Mouse (Mus musculus): ENCODE measurements at regions not wholly inside any gene's neighbourhood (a gene's known extent, or its start where the extent isn't known, plus 50 kb on each side); places are given as distances from the start of the nearest gene placed in this dataset.

DNA sequence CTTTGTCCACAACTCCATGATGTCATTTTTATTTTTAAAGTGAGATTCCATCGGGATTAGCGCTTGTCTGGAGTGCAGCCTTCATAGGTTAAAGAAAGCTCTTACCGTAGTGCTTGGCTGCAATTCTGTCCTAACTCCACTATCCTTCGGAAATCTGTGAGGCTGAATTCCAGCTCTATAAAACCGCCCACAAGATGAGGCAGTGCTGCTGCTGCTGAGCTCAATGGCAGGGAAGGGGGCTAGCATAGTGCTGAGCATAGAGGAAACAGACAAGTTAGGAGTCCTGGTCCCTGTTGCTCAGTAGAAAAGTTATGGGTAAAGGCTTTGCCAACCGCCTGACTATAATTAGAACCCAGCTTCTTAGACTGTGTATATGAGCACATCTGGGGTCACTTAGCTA lies 163.5 kb downstream of the Maf start:
- ATAC-seq, result no peak

DNA sequence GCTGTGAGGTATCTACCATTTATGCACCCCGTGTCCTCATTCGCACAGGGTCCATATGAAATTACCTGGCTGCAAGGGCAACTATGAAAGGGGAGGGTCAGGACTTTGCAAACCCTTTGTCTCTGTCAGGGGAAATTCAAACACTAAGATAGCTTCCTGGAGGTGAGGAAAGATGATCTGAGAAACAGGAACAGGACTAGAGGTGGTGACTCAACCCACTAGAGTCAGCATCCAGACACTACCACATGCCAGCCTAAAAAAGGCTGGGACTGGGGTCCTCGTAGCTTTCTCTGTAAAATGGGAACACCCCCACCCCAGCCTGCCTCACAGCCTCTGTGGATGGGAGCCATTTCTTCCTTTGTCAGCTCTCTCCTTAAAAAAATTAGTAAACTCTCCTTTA lies 164.7 kb downstream of the Maf start:
- no peak for ATAC-seq

DNA sequence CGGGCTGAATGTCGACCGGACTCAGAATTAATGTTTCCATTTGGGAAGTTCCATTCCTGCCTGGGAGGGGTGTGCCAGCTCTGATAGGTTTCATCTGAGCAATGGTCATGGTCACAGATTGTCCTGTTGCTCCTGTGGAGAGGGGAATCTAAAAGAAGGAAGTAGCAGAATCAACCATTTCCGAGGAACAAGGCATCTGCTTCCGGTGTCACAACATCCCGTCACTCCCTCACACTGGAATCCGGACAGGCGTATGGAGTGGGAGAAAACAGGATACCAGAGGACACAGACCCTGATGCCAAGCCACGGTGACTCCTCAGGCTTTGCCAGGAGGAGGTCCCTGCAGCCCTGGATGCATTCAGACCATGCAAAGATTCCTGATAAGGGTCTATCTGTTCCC lies 168.0 kb downstream of the Maf start:
- no peak for ATAC-seq

DNA sequence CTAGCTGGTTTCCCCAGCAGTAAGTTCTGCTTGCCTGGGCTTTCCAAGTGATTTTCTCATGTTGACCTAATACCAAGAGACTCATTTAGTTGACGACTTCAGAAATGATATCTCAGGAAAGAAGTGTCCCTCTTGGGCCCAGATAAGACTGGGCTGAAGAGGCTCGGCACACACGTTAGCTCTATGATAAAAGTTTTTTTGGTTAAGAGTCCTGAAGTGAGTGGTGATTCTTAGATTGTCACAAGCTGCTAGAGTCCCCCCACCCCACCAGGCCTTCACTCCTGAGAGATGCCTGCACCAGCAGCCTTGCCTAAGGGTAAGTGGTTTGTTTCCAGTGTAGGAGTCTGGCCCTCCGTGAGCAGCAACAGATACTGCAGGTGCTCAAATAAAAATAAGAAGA lies 169.4 kb downstream of the Maf start:
- ATAC-seq, result no peak

DNA sequence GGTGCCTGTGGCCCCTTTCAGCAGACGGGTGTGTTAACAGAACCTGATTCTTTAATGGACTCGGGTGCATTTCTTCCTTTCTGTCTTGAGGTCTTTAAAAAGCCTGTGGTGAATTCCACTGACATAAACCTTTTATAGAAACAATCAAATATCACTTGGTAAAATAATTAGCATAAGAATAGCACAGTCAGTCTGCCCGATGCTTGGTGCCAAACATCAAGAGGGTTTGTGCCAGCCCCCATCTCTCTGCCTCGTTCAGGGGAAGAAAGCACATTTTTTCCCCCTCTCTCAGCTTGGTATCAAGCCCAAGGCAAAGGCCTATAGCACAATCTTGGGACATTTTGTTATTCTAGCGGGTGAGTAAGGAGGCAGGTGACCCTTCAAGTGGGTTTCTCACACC lies 169.8 kb downstream of the Maf start:
- ATAC-seq, result no peak

DNA sequence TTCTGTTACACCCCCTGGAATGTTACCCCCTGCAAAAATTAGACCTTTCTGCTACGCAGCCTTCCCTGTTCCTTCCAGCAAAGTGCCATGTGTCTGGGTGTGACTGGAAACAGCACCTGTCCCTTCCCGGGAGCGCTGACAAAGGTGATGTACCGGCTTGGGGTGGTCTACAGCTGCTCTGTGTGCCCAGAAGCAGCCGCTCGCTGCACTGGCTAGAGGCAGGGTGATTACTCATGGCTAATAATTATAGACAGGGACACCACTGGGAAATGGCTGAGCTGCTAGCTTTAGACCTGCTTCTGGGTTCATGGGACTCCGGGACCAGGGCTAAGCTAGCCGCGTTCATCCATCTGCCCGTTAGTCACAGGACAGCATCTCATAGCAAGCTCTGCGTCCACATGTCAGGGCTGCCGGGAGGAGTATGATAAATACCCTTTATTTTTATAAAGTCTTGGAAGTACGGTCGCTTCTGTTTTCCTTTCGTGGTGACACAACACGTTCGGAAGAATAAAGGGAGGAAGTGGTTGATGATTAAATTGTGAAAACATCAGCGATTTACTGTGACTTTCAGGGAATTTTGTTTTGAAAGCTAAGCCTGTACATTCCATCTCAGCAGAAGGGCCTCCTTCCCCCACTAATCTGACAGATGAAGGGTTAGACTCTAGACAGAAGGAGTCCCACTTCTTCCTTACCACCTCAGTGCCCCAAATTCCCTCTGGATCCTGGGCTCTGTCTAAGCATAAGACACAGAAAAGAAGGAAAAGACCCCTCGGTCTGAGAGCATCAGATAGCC lies 170.8 kb downstream of the Maf start:
- ATAC-seq, result no peak

DNA sequence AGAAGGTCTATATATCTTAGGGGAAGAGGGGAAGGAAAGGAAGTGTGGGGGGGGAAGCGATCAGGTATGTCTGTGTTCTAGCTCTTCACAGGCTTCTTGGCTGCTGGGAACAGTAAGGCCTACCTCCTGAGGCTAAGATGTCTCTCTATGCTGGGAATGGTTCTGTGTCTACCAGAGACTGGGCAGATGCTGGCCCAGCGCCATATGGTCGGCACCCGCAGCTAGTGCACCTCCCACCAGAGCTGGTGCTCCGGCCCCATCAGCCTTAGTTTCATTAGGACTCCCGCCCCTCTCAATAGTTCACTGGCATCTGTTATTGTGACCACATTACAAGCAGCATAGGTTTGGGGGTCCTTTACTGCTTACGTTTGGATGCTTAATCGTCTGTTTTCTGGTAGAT lies 171.6 kb downstream of the Maf start:
- ATAC-seq, result no peak

DNA sequence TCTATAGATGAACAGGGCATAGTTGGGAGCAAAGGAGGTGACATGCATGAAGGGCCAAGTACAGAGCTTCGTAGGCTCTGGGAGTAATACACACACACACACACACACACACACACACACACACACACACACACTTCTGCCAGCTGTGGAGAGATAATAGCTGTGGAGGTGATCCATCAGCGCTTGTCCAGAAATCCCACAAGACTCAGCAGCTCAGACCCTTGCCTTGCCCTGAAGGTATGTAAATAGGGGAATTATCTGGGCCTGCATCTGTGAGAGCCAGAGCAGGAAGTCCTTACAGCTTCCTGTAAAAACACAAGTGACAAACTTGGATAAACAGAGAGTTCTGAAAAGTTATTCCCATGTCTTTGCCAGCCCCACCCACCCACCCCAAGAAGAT lies 173.6 kb downstream of the Maf start:
- ATAC-seq, result no peak

DNA sequence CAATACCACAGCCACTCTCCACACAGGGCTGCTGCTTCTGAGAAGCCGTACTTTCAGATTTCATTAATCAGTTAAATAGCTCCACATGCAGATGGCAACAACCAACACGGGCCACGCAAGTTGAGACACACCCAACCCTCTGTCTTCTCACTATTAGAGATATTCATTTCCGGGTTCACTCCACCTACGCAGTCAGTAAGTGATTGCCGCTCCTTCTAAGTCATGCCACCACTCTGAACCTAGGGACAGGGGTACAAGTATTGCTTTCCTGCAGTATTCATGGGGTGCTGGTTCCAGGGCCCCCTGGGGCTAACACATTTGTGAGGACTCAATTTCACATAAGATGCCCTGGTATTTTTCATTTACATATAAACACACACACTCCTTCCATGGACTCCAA lies 176.3 kb downstream of the Maf start:
- peak; percentile 67 for ATAC-seq

DNA sequence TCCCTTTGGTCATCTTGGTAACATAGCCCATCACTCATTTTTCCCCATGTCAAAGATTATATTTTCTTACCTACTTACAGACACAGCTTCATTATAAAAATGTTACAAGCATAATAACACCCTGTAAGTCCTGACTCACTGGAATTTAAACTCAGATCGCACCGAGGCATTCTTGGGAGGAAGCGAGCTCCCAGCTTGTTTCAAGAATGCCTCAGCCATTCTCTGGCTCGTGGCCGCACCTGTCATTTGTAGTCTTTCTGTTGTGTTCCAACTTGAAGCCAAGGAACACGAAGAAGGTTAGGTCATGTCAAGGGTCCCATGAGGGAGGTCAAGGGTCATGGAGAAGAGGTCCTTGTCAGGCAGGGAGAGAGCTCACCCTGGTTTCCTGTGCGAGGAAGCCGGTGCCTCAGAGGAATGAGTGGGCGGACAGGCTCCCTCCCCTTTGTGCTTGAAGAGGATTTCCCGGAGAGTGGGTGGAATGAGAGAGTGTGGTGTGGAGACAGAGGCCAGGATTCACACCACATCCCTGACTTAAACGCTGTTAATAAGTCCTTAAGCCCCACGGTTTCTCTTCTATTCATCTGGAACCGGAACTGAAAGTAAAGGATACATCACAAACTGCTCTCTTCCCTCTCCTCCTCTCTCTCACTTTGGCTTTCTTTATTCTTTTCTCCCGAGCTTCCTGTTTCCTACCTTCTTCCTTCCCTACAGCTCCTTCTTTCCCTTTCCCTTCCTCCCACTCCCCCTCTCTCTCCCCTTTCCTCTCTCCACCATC lies 177.8 kb downstream of the Maf start:
- ATAC-seq, result peak; percentile 59

DNA sequence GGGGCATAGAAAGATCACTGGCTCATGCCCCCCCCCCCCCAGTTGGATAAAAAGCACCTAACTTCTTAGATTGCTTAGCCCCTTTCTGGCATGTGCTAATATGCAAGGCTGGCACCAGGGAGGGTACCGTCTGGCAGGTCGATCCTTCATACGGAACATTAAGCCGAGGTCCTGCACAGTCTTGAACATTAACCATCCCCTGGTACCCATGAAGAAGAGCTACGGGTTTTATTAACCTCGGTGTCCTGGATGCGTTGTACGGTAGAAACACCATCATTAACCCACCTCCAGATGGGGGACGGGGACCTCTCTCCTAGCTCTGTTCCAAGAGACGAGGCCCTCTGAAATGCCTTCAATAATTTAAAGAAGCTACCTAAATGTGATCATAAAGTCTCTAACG lies 178.7 kb downstream of the Maf start:
- ATAC-seq, result no peak

DNA sequence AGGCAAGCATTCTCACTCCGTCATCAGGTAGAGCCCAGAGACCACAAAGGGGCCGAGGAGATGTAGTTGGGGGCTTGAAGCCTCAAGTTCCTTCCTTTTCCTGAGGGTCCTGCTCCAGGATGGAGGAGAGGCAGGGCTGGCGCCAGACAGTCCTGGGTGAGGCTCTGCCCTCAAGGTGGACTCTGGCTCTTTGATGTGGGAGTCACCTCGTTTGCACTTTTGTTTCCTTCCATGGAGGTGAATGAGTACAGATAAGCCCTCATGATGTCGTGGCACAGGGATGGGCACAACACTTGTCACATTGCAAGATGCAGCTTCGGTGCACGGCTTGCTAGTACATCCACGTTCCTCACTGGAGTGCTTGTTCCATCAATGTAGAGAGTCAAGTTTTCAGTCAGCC lies 182.4 kb downstream of the Maf start:
- no peak for ATAC-seq

DNA sequence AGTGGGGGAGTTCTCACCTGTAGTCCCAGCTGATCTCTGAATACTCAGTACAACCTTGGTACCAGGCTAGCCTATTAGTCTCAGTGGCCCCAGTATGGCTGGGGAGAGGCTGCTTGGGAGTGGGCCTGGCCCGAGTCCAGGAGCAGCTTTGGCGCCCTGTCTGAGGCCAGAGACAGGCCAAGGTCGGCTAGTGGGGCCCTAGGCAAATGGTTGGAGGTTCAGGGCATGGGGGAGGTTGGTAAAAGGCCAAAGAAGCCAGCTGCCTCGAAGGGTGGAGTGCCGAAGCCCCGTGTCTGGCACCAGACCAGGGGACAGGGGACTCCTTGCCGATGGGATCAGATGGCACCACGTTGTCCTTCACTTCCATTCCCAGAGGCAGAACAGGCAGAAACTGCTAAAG lies 182.9 kb downstream of the Maf start:
- no peak for ATAC-seq

DNA sequence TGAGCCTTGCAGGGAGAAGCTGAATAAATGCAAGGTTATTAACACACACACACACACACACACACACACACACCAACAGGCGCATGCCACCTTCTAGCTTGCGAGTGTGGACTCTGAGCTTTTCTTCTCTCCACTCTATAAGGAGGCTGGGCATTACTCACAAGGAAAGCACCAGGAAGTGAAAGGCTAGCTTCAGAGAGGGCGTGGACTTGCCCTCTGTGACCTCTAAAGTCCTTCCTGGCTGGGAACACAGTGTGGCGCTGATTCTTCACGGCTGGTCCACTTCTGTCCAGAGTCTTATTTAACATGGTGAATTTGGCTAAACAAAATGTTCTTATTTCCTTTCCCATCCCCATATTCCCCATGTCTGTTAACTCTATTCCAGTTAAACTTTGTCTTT lies 185.1 kb downstream of the Maf start:
- ATAC-seq, result no peak

DNA sequence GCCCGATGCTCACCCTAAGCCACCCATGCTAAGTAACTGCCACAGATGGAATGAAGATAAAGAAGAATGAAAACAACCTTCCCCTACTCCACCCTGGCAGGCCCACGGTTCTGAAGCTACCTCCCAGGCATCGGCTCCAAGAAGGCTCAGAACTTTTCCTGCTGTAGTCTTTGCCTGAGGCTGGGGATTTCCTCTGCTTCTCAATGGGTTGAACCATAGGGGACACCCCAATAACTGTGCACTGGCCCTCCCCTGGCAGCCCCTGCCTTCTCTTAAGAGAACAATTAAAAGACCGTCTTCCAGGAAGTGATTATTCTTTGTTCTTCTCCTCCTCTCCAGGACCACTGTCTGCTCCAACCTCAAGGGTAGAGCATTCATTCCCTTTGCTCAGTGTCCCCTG lies 191.9 kb downstream of the Maf start:
- peak; percentile 24 for ATAC-seq

DNA sequence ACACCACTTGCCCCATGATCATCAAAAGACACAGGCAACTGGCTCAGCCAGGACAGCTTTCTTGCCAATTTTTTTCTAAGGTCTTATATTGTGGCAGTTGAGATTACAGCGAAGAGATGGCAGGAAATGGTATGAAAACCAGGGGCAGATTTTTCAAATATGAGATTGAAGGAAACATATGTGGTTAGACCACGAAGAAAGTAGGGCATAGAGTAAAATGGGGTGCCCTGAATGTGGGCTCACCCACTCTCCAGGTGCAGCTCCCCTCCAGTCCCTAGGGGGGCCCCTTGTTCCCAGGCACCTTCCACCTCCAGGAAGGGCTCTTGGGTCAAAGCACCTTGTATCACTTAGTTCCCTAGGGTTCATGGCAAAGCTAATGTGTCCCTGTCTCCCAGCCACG lies 193.1 kb downstream of the Maf start:
- peak; percentile 90 for ATAC-seq

DNA sequence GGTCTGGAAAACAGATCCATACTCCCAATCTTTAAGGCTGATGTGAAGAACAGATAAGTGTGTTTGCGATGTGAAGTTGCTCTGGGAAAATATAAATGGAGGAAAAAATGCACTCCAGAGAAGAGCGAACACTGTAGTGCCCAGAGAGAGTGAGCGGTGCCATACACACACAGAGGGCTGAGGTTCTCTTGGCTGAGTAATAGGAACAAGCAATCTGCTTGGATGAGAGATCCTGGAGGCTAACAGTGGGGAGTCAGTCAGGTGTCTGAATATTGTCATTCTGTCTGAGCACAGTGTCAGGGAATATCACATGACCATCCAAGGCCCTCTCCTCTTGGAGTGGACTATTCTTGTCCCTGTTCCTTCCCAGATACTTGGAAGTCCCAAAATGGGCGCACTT lies 200.4 kb downstream of the Maf start:
- ATAC-seq, result peak; percentile 8

DNA sequence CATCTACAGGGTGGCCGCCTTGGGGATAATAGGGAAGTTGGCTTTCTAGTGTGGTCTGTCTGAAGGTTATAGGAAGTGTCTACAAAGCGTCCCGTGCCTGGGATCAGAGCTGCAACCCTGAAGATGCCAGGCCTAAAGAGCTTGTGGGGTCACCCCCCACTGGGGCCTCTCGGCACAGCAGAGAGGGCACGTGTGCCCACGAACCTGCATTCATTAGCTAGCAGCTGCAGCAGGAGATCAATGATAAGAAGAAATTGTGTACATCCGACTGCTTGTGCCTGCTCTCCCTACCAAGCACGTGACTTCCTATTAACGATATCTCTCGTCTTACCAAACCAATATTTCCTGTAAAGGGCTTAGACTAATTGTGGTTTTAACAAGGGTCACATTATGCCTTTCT lies 200.9 kb downstream of the Maf start:
- peak; percentile 99 for ATAC-seq

DNA sequence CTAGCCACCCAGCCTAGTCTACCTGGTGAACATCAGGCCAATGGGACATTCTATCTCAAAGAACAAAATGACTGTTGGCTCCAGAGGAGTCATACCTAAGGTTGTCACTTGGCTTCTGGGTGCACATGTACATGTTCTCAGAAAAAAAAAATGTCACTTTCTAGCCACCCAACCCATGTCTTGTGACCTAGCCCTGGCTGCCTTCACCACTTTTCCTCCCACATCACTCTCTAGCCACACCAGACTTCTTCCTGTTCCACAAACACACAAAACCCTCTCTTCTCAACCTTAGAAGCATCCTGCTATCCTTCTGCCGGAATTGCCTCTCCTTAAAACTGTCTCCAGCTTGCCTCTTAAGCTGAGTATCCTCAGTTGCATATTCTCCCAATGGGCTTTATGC lies 211.6 kb downstream of the Maf start:
- peak; percentile 72 for ATAC-seq

DNA sequence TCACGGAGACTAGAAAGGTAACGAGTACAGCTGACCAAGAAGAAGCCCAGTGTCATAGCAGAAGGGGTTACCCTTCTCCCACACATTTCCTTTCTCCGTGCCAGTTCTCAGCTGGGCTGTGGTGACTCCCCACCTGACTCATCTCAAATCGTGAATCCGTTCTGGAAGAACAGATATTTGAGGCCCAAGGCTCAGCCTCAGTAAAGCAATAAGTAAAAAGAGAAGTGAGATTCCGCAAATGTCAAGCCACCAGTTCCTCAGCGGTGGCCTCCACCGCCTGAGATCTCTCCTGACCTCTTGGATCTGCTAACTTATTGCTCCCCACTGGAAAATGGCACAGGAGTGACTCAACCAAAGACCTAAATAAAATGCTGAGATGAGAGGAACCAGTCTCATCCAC lies 213.2 kb downstream of the Maf start:
- no peak for ATAC-seq

DNA sequence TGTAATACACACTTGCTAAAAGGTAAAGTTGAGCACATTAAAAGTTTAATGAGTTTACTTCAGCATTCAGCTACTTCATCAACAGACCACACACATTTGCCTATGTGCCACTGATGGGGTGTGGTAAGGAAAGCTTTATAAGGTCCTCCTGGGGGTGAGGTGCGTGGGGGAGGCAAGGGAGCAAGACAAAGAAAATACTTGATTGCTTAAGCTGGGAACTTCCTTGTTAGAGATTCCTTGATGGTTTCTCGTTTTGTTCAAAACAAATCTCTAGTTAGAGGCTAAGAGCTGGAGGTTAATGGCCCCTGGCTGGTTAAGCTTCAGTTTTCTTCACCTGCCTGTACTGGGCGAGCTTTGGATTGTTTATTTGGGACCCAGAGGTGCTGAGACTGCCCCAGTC lies 220.7 kb downstream of the Maf start:
- ATAC-seq, result no peak

DNA sequence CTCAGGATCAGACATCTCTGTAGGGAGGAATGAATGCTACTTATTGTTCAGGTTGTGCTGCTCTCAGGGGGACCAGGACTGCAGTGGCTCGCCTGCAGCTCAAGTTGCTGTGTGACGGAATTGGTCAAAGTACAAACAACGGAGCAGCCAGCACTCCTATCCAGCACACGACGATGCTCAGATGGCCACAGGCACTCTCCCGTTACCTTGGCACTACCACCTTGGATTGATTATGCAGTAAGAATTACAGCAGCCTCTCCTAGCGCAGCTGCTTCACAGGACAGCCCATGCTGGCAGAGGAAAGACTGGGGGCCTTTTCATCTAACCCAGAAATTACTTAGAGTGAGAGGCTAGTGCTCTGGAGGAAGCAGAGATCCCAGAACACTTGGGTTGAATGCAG lies 226.5 kb downstream of the Maf start:
- ATAC-seq, result no peak

DNA sequence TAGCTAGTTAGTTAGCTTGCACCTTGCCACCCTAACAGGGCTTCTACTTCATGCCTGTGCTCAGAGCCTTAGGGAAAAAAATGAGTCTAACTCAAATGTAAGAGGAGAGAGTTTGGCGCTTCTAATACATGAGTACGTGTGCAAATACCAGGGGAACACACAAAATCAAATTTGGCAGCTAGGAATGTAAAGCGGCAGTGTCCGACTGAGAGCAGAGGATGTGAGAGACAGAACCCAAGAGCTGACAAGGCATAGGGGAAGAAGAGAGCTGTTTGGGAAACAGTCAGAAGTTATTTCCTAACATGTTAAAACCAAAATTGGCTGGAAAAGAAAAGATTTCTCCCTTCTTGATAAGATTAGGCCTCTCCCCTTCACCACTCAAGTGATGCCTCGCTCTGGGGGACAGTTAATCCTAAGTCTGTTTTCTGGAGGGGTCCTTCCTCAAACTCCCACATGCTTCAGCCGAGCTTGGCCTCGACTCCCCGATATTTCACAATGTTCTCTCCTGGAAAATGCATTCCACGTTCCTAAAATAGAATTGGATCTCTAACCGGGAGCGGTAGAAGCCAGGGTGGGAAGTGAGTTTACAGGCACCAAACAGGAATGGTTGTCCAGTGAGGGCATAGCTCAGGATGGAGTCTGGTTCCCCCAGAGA lies 229.1 kb downstream of the Maf start:
- ATAC-seq, result no peak

DNA sequence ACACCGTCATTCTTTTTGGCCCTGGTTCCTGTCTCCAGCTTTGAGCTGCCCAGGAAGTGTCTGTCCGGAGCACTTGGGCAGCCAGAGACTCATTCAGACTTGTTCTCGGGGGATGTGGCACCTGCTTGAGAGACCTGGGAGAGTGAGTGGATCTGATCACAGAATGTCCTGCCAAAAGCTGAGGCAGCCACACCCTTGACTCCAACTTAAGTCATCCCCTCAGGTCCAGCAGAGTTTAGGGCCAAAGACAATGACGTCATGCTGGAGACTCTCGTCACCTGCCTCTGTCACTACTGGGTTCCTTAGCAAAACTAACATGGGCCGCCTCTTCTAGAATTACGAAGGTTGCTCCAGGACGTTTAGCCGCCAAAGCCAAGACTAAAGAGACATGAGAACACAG lies 231.5 kb downstream of the Maf start:
- ATAC-seq, result no peak

Measured in activated CD4-positive, CD25-positive, alpha-beta regulatory T cell, adult 4 months (primary cell).